Mouse (Mus musculus): Measurements from ENCODE around the gene Inf2.
A peak's percentile ranks its signal among the peaks of the same experiment; 100 is the strongest.

GRCm38 (mm10) chr12:112595626-112596025, 7.0 kb downstream of the Inf2 start:
- TF ChIP-seq CTCF (IDR thresholded peaks at IDR 0.05; ENCODE audit: control insufficient read depth, insufficient read depth, insufficient read length) (no peak), USF1 (IDR thresholded peaks at IDR 0.05; ENCODE audit: low read depth) (no peak), MYOG (IDR thresholded peaks at IDR 0.05; ENCODE audit: control insufficient read depth, extremely low read depth, insufficient read length) (no peak), MAX (IDR thresholded peaks at IDR 0.05) (peak; percentile 73)
